Mouse (Mus musculus): ENCODE data around the gene Mgat3. TPM values are rescaled to one million over a fixed set of nuclear protein-coding genes. Genes with fewer than 3 reads are reported as not detected.

Gene Mgat3
- polyA plus RNA-seq, 1 experiment from 2014 or later, result 3.0 TPM

- WGBS, result 72% methylated on average over 8 of the region's 8 CpGs
- no peaks in the 10 kb centered on the region for H3K9me3 ChIP-seq (ENCODE audit: low read length)
- H3K36me3 ChIP-seq (ENCODE audit: insufficient read depth, low read length), result peaks cover 13% of the 10 kb centered on the region
- H3K4me1 ChIP-seq (ENCODE audit: insufficient read depth, low read depth, low read length), result peaks cover 10% of the 10 kb centered on the region; the same call in 1 of the 2 replicates
- H3K27ac ChIP-seq (ENCODE audit: low read length), result no peak overlapping the region
- TF ChIP-seq CTCF (IDR thresholded peaks at IDR 0.05), result no peak
- TF ChIP-seq EP300 (IDR thresholded peaks at IDR 0.05), result no peak
- H3K9ac ChIP-seq (replicated peaks; ENCODE audit: low read depth), result no peak overlapping the region
- H3K4me3 ChIP-seq (ENCODE audit: low read depth, low read length), result no peak overlapping the region
- no peaks in the 10 kb centered on the region for H3K27me3 ChIP-seq (replicated peaks; ENCODE audit: insufficient read depth, low read length)
- no peak overlapping the region for H3K4me2 ChIP-seq (replicated peaks; ENCODE audit: low read depth, low read length)
- ATAC-seq (no peak), DNase-seq (ENCODE audit: low spot score) (no peak)
These were observed 86.0 kb downstream of the Mgat3 start for GRCm38 (mm10) chr15:80259406-80260045.

DNA sequence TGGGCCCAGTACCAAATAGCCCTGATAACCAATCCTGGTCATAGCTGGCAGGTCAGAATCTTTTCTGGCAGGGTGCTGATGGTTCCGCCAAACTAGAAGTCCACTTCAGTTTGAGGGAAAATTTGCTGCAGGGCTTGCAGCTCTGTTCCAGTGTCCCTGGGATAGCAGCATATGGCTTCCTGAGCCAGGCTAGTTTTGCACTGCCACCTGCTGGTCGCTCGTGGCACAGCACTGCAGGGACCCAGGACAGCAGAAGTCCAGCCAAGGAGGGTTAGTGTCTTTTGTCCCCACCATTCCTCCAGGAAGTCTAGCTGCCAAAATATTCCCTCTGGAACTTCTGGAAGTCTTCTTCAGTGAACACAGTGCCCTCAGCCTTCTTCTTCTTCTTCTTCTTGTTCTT, 87.2 kb downstream of the Mgat3 start:
- TF ChIP-seq CTCF (IDR thresholded peaks at IDR 0.05) (peak; percentile 96), EP300 (IDR thresholded peaks at IDR 0.05) (no peak)
- Histone ChIP-seq H3K4me2 (replicated peaks; ENCODE audit: low read depth, low read length) (no peak overlapping the region), H3K36me3 (ENCODE audit: insufficient read depth, low read length) (peaks cover 13% of the 10 kb centered on the region), H3K4me3 (ENCODE audit: low read depth, low read length) (no peak overlapping the region), H3K27me3 (replicated peaks; ENCODE audit: insufficient read depth, low read length) (no peaks in the 10 kb centered on the region), H3K27ac (ENCODE audit: low read length) (no peak overlapping the region), H3K9me3 (ENCODE audit: low read length) (no peaks in the 10 kb centered on the region), H3K9ac (replicated peaks; ENCODE audit: low read depth) (no peak overlapping the region), H3K4me1 (ENCODE audit: insufficient read depth, low read depth, low read length) (peaks cover 10% of the 10 kb centered on the region; the same call in 1 of the 2 replicates)
- no peak for ATAC-seq
- DNase-seq (ENCODE audit: low spot score), result peak; percentile 84
- WGBS, result 13% methylated on average over 3 of the region's 3 CpGs

GRCm38 (mm10) chr15:80261100-80261499, 87.6 kb downstream of the Mgat3 start:
- H3K4me2 ChIP-seq (replicated peaks; ENCODE audit: low read depth, low read length), result no peak overlapping the region
- H3K4me3 ChIP-seq (ENCODE audit: low read depth, low read length), result no peak overlapping the region
- no peak overlapping the region for H3K9ac ChIP-seq (replicated peaks; ENCODE audit: low read depth)
- H3K36me3 ChIP-seq (ENCODE audit: insufficient read depth, low read length), result peaks cover 13% of the 10 kb centered on the region
- no peak for TF ChIP-seq EP300 (IDR thresholded peaks at IDR 0.05)
- no peak for TF ChIP-seq CTCF (IDR thresholded peaks at IDR 0.05)
- DNase-seq (ENCODE audit: low spot score) (no peak), ATAC-seq (no peak)
- WGBS, result 79% methylated on average over 7 of the region's 7 CpGs
- H3K9me3 ChIP-seq (ENCODE audit: low read length), result no peaks in the 10 kb centered on the region
- H3K4me1 ChIP-seq (ENCODE audit: insufficient read depth, low read depth, low read length), result peaks cover 10% of the 10 kb centered on the region; the same call in 1 of the 2 replicates
- no peaks in the 10 kb centered on the region for H3K27me3 ChIP-seq (replicated peaks; ENCODE audit: insufficient read depth, low read length)
- no peak overlapping the region for H3K27ac ChIP-seq (ENCODE audit: low read length)

GRCm38 (mm10) chr15:80263610-80264575, 90.4 kb downstream of the Mgat3 start, which contains the start of gene Rps19bp1:
Gene Rps19bp1, minus strand, starts transcription at chr15:80264315.
- 3% methylated on average over 66 of the region's 66 CpGs for WGBS
- Histone ChIP-seq H3K27ac (ENCODE audit: low read length) (peak within 1 kb of the TSS; percentile 73), H3K36me3 (ENCODE audit: insufficient read depth, low read length) (no peaks in the 10 kb centered on the region), H3K4me2 (replicated peaks; ENCODE audit: low read depth, low read length) (peak within 1 kb of the TSS; percentile 82), H3K9me3 (ENCODE audit: low read length) (no peaks in the 10 kb centered on the region), H3K4me1 (ENCODE audit: insufficient read depth, low read depth, low read length) (no peaks in the 10 kb centered on the region), H3K4me3 (ENCODE audit: low read depth, low read length) (peak within 1 kb of the TSS; percentile 82), H3K27me3 (replicated peaks; ENCODE audit: insufficient read depth, low read length) (no peaks in the 10 kb centered on the region), H3K9ac (replicated peaks; ENCODE audit: low read depth) (peak within 1 kb of the TSS; percentile 76)
- DNase-seq (ENCODE audit: low spot score) (peak; percentile 96), ATAC-seq (peak; percentile 96)
- TF ChIP-seq EP300 (IDR thresholded peaks at IDR 0.05) (no peak), CTCF (IDR thresholded peaks at IDR 0.05) (no peak)

Other genes starting within 250 kb of the Mgat3 start
- 4.1 and 4.5 TPM in 2 replicates for gene Cbx7, start 202.6 kb upstream of the Mgat3 start, polyA plus RNA-seq (2015; fragmentation: Nextera tagmentation; extraction: Ambion mirVana)
- gene Pdgfb, start 158.7 kb upstream of the Mgat3 start, polyA plus RNA-seq (2015; fragmentation: Nextera tagmentation; extraction: Ambion mirVana), result 10.5 and 14.2 TPM in 2 replicates
- 34.4 and 35.3 TPM in 2 replicates for gene Syngr1, start 82.4 kb upstream of the Mgat3 start, polyA plus RNA-seq (2015; fragmentation: Nextera tagmentation; extraction: Ambion mirVana)
- 554 and 577 TPM in 2 replicates for gene Rpl3, start 81.9 kb upstream of the Mgat3 start, polyA plus RNA-seq (2015; fragmentation: Nextera tagmentation; extraction: Ambion mirVana)
- gene Tab1, start 40.6 kb upstream of the Mgat3 start, polyA plus RNA-seq (2015; fragmentation: Nextera tagmentation; extraction: Ambion mirVana), result 18.1 and 19.1 TPM in 2 replicates
- gene Mief1, start 60.3 kb downstream of the Mgat3 start, polyA plus RNA-seq (2015; fragmentation: Nextera tagmentation; extraction: Ambion mirVana), result 13.2 and 13.7 TPM in 2 replicates
- gene AC140267.1, start 62.1 kb downstream of the Mgat3 start, polyA plus RNA-seq (2015; fragmentation: Nextera tagmentation; extraction: Ambion mirVana), result not detected in 2 replicates
- gene Atf4, start 81.5 kb downstream of the Mgat3 start, polyA plus RNA-seq (2015; fragmentation: Nextera tagmentation; extraction: Ambion mirVana), result 113 and 115 TPM in 2 replicates
- 34.7 and 36.1 TPM in 2 replicates for gene Rps19bp1, start 90.6 kb downstream of the Mgat3 start, polyA plus RNA-seq (2015; fragmentation: Nextera tagmentation; extraction: Ambion mirVana)
- not detected in 2 replicates for gene Cacna1i, start 113.5 kb downstream of the Mgat3 start, polyA plus RNA-seq (2015; fragmentation: Nextera tagmentation; extraction: Ambion mirVana)